Mouse (Mus musculus) c-Kit-positive CD71-negative TER-119-negative erythroid progenitor cells, embryonic 14.5 days (primary cell): ENCODE results near the gene Deaf1.
"Not testable (repeated sequence)": the region's sequence is repeated elsewhere in the genome, so short reads cannot be mapped to it uniquely, and the experiment has no call there.

Experiments used
- DNase-seq: peaks from one replicate; pipeline ENCODE4 v3.0.0-alpha.2; 2013; ENCODE audit warnings: low read depth

The Deaf1 gene

DNA sequence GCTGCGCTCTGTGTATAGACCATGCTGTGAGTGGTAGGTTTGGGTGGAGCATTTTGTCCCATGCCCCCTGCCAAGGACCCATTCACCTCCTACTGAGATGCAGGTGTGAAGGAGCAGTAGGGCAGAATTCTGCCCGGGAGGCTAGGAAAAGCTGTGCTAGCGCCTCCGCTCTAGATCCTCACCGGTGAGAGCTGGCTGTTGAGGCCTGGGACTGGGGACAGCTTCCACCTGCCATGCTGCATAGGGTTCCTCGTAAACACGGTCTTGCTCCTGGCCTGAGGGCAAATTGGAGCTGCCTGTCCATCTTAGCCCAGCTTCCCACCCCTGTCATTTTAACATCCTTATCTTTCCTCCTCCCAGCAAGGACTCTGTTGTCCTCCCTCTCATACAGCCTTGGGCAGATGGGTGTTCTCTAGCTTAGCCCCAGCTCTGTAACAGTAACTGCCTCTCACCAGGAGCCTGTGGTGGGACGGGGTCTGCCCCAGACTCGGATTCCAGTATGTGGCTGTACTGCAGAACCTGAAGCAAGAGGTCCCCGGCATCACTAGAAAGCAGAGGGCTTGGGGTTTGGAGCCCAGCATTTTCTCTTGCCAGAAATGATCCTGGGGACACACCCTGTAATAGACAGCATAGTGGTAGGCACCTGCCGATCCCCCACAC is 63.3 kb downstream of the Deaf1 start:
- DNase-seq, result no peak

DNA sequence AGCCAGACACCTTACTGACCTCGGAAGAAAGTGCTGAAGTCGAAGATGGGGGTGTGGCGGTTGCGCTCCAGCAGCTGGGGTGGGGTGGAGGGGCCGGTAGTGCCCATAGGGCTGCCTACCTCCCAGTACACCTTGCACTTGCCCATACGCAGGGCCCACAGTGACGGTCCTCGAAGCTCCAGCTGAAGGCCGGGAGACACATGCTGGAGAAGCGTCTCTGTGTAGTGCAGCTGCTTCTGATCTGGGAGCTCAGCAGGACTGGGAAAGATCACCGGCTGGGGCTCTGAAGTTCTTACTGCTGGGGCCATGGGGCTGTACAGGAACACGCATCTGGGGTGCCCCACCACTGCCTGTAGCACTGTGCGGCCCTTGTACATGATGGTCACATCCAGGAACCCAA is 63.9 kb downstream of the Deaf1 start:
- no peak for DNase-seq

DNA sequence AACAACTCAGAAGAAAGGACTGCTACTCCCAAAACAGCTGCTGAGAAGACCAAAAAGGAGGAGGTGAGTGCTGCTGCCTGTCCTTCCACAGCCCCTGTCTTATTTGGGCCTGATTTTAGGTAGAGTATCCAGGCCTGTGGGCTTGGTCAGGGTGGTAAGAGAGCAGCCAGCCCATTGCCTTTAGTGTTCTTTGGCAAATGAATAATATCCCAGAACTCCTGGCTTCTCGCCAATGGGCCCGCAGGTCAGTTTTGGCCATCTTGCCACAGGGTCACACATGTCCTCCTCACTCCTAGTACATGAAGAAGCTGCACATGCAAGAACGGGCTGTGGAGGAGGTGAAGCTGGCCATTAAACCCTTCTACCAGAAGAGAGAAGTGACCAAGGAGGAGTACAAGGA is 66.0 kb downstream of the Deaf1 start:
- no peak for DNase-seq

DNA sequence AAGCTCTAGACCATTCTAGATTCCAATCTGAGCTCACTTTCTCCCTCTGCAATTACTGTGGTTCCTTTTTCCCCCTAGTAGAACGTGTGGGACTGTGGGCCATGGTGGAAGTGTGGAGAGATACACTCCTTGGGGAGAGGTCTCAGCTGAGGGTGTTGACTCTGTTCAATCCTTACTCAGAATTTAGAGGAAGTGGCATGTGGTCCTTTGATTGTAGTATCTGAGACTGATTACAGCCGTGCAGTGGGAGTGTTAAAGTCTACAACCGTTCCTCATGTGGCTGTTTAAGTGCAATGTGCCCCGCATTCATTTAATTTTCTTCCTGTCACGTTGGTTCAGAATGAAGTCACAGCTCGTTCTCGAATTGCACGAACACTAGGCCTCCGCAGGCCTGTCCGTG is 71.3 kb downstream of the Deaf1 start:
- DNase-seq, result no peak

DNA sequence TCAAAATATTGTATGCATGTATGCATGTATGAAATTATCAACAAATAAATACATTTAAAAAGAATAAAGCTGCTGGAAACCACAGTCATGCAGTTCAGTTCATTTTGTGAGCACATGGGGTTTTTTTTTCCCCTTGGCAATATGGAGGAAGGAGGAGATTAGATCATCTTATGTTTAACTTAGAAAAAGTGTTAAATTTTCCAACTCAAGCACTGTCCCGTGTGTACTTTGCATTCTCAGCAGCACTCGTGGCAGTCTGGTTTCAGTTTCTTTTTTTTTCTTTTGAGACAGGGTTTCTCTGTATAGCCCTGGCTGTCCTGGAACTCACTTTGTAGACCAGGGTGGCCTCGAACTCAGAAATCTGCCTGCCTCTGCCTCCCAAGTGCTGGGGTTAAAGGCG is 77.0 kb downstream of the Deaf1 start:
- not testable (repeated sequence) for DNase-seq
